Mouse (Mus musculus) splenic B cell, adult 2 months (primary cell): ENCODE measurements around the gene Dnajc13.

Source experiments
- DNase-seq: peaks from one replicate; pipeline ENCODE4 v3.0.0-alpha.2; 2011; ENCODE audit warnings: low read depth, low spot score
- H3K27me3 ChIP-seq: 2 replicates; pipeline ENCODE4 v1.6.1; 2012; ENCODE audit warnings: mild to moderate bottlenecking, low read length, moderate library complexity, mixed read lengths; ENCODE audit not compliant: control insufficient read depth, poor library complexity, insufficient read depth, severe bottlenecking
- H3K36me3 ChIP-seq: 2 replicates; pipeline ENCODE4 v1.6.1; 2012; ENCODE audit warnings: mild to moderate bottlenecking, low read length, moderate library complexity, mixed read lengths; ENCODE audit not compliant: control insufficient read depth, poor library complexity, insufficient read depth, severe bottlenecking

Dnajc13 gene

GRCm38 (mm10) chr9:104183181-104183580 lies 79.5 kb downstream of the Dnajc13 start:
- DNase-seq: no peak
- H3K36me3 ChIP-seq: peaks cover 27% of the 10 kb centered on the region
- no peaks in the 10 kb centered on the region for H3K27me3 ChIP-seq

GRCm38 (mm10) chr9:104182328-104182727 lies 80.4 kb downstream of the Dnajc13 start:
- Histone ChIP-seq H3K27me3 (no peaks in the 10 kb centered on the region), H3K36me3 (peaks cover 26% of the 10 kb centered on the region)
- no peak for DNase-seq

GRCm38 (mm10) chr9:104181626-104182025 lies 81.1 kb downstream of the Dnajc13 start:
- Histone ChIP-seq H3K36me3 (peaks cover 25% of the 10 kb centered on the region), H3K27me3 (no peaks in the 10 kb centered on the region)
- DNase-seq: no peak

- no peaks in the 10 kb centered on the region for H3K27me3 ChIP-seq
- DNase-seq: no peak
- H3K36me3 ChIP-seq: peaks cover 27% of the 10 kb centered on the region
These were observed 82.7 kb downstream of the Dnajc13 start for GRCm38 (mm10) chr9:104180046-104180445.

- no peak for DNase-seq
- no peaks in the 10 kb centered on the region for H3K27me3 ChIP-seq
- peaks cover 11% of the 10 kb centered on the region for H3K36me3 ChIP-seq
These were observed 90.4 kb downstream of the Dnajc13 start for GRCm38 (mm10) chr9:104172342-104172741.

- no peaks in the 10 kb centered on the region for H3K27me3 ChIP-seq
- DNase-seq: no peak
- peaks cover 13% of the 10 kb centered on the region for H3K36me3 ChIP-seq
These were observed 91.1 kb downstream of the Dnajc13 start for GRCm38 (mm10) chr9:104171651-104172050.

GRCm38 (mm10) chr9:104169986-104170385 lies 92.7 kb downstream of the Dnajc13 start:
- Histone ChIP-seq H3K36me3 (peaks cover 13% of the 10 kb centered on the region), H3K27me3 (no peaks in the 10 kb centered on the region)
- no peak for DNase-seq

- H3K36me3 ChIP-seq: peaks cover 10% of the 10 kb centered on the region; the same call in 1 of the 2 replicates
- DNase-seq: no peak
- no peaks in the 10 kb centered on the region for H3K27me3 ChIP-seq
These were observed 96.8 kb downstream of the Dnajc13 start for GRCm38 (mm10) chr9:104165926-104166325.

- no peak for DNase-seq
- Histone ChIP-seq H3K36me3 (peaks cover 12% of the 10 kb centered on the region), H3K27me3 (no peaks in the 10 kb centered on the region)
These were observed 98.5 kb downstream of the Dnajc13 start for GRCm38 (mm10) chr9:104164194-104164593.

- DNase-seq: no peak
- H3K27me3 ChIP-seq: no peaks in the 10 kb centered on the region
- peaks cover 10% of the 10 kb centered on the region for H3K36me3 ChIP-seq
These were observed 101.6 kb downstream of the Dnajc13 start for GRCm38 (mm10) chr9:104161117-104161516.

GRCm38 (mm10) chr9:104157291-104157690 lies 105.4 kb downstream of the Dnajc13 start:
- DNase-seq: no peak
- Histone ChIP-seq H3K36me3 (peaks cover 7% of the 10 kb centered on the region), H3K27me3 (no peaks in the 10 kb centered on the region)

GRCm38 (mm10) chr9:104156506-104156905 lies 106.2 kb downstream of the Dnajc13 start:
- H3K36me3 ChIP-seq: peaks cover 7% of the 10 kb centered on the region
- no peak for DNase-seq

GRCm38 (mm10) chr9:104155100-104155715 lies 107.5 kb downstream of the Dnajc13 start:
- peaks cover 5% of the 10 kb centered on the region for H3K36me3 ChIP-seq
- DNase-seq: no peak
- no peaks in the 10 kb centered on the region for H3K27me3 ChIP-seq

More at GRCm38 (mm10) chr9:104156506-104156905, 106.2 kb downstream of the Dnajc13 start:
- no peaks in the 10 kb centered on the region for H3K27me3 ChIP-seq

GRCm38 (mm10) chr9:104152121-104152520 lies 110.6 kb downstream of the Dnajc13 start:
- Histone ChIP-seq H3K27me3 (no peaks in the 10 kb centered on the region), H3K36me3 (peaks cover 6% of the 10 kb centered on the region)
- DNase-seq: no peak

GRCm38 (mm10) chr9:104148969-104149368 lies 113.8 kb downstream of the Dnajc13 start:
- no peak for DNase-seq
- Histone ChIP-seq H3K27me3 (no peaks in the 10 kb centered on the region), H3K36me3 (peaks cover 4% of the 10 kb centered on the region)

- no peaks in the 10 kb centered on the region for H3K27me3 ChIP-seq
- peaks cover 2% of the 10 kb centered on the region for H3K36me3 ChIP-seq
- no peak for DNase-seq
These were observed 116.0 kb downstream of the Dnajc13 start for GRCm38 (mm10) chr9:104146683-104147082.
